Mouse (Mus musculus) MN1 (cell line): ENCODE data around the gene Wdr18.

Experiments
- DNase-seq: peaks from one replicate; pipeline ENCODE4 v3.0.0-alpha.2; 2016; ENCODE audit warnings: low spot score

Wdr18 gene

DNA sequence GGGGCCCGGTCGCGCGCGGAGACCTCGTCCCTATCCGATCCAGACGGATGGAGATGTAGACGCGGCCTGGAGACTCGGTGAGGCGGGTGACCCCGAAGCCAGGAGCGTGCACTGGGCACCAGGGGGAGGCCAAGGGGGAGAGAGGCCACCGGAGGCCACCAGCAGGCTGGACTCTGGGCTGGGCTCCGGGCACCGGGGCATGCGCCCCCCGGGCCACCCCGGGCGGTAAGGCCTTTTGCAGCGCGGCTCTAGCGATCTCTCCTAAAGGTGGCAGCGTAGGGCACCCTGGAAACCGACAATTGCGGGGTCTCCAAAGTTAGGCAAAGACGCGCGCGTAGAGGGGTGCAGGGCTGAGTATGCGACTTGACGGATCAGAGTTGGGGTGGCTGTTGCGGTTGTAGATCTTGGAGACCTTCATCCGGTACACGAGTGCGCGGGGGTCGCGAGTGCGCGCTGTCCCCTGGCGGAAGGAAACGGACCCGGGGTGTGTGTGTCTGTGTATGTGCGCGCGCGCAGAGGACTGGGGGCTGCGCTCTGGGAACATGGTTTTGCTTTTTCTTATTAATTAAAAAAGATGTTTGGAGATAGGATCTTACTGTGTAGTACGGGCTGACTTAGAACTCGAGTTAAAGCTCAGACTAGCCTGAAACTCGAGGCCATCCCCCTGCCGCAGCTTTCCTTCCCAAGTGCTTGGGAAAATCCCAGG lies 32.5 kb upstream of the Wdr18 start:
- DNase-seq, result peak; percentile 68

DNA sequence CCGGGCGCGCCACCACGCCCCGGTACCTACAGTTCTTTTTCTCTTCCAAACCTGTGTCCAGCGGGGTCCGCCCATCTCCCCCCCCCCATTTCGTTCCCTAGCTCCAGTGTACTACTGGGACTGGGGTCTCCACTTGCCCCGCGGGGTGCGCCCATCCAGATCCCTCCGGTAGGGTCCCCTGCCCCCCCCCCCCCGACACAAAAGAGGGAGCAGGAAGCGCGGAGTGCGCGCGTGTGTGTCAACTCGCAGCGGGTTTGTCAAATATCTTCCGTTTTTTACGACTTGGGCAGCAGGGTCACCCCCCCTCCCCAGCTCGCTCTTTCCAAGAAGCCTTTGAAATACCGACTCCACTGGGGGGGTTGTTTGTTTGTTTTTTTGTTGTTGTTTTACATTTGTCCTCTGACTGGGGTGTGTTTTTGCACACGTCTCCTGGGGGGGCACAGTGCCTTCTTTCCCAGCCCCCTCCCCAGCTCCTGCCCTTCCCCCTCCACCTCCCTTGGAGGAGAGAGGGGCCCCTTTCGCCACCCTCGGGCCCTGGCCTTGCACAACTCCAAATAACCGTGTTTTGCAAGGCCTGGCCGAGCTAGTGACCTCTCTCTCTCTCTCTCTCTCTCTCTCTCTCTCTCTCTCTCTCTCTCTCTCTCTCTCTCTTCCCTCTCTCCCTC lies 31.8 kb upstream of the Wdr18 start:
- peak; percentile 70 for DNase-seq

DNA sequence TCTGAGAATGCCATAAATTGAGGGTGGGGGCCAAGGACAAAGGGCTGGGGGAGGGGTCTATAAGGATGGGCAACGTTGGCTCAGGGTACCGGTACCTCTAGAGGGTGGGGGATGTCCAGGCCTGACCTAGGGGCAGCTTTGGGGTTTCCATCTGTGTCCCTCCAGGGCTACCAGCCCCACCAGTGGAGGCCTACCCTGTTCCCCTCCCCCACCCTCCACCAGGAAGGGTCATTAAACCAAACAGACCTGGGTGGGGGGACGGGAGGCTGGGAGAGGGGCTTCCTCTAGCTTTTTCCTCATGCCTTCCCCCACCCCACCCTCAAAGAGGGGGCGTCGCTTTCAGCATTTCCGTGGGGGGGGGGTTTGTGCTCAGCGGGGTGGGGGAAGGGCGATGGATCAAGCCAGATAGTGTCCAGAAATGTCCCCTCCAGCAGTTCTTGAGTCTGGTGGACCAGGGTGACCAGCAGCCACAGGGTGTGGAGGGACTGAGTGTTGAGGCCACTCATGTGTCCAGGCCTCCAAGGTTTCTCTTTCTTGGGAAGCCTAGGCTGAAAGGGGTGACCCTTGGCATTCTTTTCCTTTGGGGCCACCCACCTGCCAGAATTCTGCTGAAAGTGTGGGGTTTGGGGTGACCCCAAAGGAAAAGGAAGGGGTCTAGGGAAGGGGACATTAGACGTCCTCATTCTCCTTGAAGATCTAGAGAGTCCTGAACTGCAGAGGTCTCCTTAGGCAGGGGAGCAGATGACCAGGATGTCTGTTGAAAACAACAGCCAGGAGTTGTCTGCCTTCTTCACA lies 30.8 kb upstream of the Wdr18 start:
- DNase-seq, result no peak

DNA sequence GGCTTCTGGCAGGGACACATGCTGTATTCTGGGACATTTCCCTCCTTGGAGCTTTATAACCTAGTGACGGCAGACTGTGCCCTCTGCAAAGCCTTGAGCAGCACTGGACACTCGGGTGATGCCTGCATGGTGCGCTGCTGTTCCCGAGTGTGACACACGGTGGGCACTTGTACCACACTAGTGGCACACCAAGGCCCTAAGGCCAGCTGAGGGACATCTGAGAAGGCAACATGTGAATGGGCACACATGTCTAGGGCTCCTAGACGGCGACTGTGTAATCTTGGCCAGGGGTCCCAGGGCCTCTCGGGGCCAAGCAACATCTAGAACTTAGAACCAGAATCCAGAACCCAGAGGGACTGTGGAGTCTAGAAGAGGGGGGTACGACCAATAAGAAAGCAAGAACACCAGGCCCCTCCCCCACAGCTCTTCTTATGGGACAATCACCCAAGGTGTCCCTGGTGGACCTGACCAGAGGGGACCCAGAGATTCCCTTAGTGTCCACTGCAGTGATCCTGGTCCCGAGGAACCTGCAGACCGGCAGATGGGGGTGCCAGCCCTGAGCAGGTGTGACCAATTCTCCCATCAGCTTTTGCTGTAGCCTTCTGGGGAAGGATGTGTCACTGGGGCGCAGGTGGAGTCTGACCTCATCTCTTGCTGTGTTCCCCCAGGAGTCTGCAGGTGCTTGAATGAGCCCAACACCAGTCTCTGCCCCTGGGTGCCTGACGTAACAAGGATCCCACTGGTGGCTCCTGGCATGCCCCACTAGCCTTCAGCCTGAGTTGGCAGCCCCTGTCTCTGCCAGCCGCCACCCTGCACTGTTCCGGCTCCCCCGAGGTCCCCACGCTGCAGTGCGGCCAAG lies 29.8 kb upstream of the Wdr18 start:
- no peak for DNase-seq

DNA sequence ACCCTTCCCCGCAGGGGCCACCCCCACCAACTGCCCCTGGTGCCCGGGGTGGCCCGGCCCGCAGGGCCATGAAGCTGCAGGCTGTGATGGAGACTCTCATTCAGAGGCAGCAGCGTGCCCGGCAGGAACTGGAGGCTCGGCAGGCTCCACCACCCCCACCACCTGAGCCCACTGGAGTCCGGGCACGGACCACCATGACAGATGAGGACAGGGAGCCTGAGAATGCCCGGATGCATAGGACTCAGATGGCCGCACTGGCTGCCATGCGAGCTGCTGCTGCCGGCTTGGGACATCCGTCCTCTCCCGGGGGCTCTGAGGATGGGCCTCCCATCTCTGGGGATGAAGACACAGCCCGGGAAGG lies 29.1 kb upstream of the Wdr18 start:
- no peak for DNase-seq

DNA sequence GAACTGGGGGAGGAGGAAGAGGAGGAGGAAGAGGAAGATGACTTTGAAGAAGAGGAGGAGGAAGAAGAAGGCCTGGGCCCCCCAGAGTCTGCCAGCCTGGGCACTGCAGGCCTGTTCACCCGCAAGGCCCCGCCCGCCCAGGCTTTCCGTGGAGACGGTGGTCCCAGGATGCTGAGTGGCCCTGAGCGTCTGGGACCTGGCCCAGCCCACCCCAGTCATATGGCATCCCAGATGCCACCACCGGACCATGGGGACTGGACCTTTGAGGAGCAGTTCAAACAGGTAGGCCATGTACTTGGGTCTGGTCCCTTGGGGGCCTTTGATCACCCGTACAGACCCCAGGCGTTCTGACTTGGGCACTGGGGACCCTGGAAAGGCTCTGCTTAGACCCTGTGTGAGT lies 28.2 kb upstream of the Wdr18 start:
- no peak for DNase-seq

DNA sequence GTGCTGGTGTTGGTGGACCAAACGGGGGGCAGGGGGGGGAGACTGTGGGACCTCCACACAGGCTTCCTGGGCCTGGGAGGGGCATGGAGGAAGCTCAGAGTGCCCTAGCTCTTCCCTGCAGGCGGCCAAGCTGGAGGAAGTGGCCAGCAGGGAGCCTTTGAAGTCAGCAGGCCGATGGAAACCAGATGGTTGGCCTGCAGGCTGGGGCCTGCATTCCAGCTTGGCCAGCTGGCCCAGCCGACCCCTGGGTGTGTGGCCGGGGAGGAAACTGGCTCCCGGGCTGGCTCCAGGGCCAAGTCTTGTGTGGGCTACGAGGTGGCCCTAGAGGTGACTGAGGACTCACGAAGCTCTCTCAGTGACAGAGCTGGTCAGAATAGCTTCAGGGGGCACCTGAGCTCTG lies 27.2 kb upstream of the Wdr18 start:
- peak; percentile 94 for DNase-seq

DNA sequence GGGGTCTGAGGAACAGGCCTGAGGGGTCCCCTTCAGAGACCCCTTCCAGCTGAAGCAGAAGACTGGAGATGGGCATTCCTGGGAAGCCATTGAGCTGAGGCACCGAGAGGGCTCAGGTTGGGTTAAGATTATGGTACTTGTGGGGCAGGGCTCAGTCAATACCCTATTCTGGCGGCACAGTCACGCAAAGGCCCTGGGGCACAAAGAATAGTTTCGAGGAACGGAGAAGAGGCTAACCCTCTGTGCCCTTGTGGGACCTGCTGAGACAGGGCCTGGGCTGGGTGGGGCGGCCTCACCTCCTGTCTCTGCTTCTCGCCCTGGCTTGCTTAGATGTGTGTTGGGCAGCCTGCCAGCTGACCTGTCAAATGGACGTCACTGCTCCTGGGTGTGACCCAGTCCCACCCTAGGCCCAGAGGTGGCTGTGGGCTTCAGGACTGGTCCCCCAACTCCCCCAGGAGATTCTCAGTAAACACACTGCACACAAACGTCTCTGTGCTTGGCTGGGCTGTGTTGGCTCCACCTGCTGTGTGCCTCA lies 26.7 kb upstream of the Wdr18 start:
- DNase-seq, result no peak

DNA sequence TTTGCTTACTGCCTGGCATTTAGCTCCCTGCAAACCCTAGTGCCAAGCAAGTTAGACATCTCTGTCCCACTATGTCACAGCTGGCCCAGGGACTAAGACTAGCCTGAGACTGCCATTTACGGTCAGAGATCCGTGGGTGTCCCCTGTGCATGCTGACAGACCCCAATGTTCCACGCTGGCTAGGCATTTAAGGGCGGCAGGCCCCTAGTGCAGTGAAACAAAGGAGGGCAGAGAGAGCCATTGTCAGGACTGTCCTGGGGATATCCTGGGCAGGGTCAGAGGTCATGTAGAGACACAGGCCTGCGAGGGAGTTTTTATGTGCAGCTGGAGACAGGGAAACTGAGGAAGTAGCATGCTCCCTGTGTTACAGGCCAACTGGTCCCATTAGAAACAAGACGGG lies 26.1 kb upstream of the Wdr18 start:
- DNase-seq, result no peak

DNA sequence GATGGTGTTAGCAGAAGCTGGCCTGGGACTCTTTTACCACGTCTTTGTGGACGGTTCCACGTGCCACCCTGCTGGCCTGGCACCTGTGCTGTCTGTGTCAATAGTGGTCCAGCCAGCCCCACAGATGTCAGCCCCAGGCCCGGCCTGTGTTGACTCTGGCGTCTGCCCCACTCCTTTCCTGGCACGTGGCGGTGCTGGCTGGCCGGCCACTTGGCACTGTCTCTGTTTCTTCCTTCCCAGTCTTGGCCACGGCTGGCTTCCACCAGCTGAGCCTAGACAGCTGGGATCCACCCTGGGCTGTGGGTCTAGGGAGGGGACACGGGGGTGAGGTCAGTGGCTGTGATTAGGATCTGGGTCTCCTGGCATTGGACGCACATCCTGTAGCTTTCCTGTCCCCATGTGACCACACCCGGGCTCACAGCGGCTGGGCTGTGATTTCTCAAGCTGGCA lies 25.7 kb upstream of the Wdr18 start:
- peak; percentile 97 for DNase-seq

DNA sequence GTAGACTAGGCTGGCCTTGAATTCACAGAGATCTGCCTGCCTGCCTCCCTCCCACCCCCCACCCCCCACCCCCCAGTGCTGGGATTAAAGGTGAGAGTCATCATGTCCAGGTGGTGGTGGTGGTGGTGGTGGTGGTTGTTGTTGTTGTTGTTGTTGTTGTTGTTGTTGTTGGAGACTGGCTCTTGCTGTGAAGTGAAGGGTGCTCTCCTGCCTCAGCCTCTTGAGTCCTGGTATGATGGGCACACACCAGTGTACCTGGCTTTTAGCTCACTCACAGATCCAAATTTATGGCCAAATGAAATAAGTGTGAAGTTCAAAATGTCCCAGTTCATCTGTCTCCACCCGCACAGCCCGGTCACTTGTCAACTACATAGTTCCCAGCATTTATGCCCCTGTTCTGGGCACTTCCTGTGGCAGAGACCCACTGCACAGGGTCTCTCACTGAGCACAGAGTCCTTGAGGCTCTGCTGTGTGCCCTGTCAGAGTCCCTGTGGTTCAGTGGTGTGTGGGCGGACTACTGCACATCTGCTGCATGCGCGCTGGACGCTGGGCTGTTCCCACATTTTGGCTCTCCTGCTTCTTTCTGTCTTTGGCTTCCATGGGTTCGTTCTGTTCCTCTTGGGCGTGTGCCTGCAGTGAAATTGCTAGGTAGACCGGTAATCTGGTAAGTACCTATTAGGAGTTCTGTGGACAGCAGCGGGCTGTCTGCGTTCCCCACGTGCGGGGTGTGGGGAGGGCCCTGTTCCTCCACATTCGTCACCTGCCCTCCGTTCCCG lies 25.0 kb upstream of the Wdr18 start:
- DNase-seq, result no peak

DNA sequence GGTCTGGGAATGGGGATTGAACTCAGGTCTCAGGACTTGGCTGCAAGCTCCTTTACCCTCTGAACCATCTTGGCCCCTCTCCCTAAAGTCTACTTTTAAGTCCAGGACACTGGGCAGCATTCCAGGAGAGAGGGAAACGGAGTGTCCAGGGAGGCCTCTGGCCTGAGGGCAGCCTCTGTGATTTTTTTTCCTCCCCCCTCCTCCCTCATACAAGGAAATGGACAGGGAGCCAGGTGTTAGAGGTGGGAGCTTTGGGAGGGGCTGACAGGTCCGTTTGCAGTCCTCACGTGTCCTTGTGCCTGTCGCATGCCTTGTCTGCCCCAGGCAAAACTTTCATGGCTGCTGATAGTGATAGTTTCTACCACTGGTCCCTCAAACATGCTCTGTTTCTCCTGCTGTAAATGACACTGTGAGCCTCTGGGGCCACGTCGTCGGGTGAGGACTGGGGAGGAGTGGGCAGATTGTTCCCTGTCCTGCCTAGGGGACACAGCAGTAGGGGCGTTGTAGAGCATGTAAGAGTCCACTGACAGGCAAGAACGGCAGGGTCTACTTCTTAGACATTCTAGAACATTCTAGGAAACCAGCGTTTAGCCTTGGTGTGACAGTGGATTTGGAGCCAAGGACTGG lies 23.6 kb upstream of the Wdr18 start:
- DNase-seq, result peak; percentile 62

DNA sequence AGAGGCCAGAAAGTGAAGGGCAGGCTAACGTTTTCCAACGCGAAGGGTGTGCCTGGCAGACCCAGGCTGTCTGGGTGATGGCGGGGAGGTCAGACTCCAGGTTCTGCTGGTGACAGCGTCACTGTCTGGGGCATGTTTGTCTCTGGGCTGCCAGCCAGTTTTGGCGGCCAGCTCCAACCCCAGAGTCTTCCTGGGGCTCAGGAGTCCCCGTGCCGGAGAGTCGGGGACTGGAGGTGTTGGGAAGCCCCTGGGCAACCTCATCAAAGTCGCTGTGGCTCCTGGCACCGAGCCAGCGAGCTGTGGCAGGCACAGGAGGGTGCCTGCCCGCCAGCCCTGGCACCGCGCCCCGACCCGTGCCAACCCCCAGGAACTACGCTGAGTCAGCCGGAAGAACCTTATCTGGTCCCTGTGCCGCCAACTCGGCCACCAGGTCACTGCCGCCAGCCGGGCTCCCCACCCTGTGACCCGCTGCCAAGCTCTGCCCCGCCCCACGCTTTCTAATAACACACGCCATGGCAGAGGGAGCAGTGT lies 23.0 kb upstream of the Wdr18 start:
- peak; percentile 87 for DNase-seq

DNA sequence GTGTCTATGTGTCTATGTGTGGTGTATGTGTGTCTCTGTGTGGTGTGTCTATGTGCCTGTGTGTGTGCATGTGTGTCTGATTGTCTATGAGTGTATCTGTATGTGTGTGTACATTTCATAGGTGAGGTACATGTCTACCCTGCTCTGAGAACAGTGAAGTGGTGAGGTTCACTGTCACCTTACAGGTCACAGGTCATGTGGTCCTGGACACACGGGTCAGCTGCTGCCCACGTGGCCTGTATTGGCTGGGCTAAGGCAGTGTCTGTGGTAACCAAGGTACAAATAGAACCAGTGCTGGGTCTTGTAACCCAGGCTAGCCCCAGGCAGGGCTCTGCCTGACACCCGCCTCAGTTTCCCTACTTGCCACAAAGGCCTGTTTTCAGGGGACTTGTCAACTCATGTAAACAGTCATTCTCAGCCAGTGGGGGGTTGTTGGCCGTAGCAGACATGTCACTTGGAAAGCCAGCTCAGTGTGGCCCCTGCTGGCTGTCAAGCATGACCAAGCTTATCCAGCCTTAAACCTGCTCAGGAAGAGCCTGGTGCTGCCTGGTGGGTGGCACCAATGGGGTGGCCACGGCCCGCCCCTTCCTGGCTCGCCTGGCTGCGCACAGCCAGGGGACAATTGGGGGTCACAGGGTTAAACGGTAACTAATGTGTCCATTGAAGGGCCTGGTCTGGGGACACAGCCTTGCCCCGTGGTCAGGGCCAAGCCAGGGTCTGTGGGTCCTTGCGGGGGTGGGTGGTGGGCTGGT lies 22.0 kb upstream of the Wdr18 start:
- DNase-seq, result no peak

DNA sequence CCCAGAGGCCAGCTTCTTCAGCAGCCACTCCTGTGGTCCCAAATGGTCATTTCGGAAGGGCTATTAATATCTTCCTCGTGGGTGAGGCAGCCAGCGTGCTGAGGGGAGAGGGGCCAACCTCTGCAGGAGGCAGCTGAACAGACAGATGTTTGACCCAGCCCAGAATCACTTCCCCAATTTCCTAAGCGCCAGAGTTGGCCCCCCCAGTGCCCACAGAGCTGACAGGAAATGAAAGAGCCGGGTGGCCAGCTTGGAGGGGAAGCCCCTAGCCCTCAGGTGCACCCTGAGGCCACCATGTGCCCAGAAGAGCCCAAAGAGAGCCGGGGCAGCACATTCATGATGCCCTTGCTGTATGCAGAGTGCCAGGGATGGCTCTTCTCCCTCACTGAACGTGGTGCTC lies 19.2 kb upstream of the Wdr18 start:
- DNase-seq, result no peak

DNA sequence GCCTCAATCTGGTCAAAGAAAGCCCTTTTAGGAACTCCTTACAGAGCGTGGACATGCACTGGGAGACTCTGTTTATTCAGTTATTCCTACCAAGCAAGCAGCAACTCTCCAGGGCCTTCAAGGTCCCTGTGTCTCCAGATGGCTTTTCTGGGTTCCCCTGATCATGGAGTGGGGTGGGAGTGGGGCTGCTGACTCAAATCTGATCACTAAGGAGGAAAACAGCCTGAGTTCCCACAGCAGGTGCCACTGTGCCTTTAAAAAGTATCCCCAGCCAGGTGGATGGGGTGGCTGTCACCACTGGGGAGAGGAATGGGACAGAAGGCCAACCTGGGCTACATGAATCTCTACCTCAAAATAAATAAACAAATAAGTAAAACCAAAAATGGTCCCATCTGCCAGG lies 17.0 kb upstream of the Wdr18 start:
- no peak for DNase-seq

DNA sequence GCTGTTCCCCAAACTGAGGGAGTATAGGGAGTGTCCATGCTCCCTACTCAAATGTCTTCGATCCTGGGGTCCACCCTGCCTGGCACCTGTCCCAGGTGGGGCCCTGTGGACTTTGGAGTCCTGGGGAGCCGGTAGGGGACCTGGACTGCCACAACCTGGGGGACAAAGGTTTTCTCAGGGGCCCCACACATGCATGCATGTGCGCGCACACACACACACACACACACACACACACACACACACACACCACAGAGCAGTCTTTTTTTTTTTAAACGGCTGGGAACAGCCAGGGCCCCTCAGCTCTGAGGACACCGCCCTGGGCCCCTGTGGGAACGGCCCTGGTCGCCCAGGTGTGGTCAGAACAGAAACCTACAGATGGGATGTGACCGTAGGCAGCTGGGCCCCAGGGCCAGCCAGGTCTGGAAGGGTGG lies 16.5 kb upstream of the Wdr18 start:
- no peak for DNase-seq

DNA sequence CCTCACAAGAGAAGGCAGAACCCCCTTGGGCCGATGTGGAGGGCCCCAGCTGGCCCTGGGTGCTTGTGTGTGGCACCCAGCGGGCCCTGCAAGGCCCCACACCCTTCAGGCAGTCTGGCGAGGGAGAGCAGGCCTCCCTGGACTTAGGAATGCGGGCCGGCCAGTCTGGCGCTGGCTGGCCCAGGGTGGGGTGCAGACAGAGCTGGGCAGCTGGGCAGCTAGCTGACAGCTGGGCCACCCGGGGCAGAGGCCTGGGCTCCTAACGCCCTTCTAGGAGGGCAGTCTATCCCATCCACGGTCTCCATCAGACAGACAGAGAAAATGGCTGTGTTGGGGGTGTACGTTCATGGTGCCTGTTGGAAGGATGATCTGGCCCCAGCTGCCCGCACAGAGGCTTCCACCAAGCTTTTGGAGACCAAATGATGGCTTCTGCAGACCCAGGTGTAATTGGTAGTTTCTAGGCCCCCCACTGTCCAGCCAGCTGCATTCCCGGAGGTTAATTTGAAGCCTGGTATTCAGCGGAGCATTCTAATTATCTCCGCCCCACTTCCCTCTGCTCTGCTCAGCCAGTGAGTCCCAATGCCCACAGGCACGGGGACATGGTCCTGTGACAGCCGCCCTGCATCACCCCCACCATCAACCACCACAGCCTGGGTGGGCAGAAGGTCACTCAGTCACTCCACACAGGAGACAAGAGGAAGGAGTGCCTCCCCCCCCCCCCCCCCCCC lies 14.3 kb upstream of the Wdr18 start:
- peak; percentile 73 for DNase-seq

DNA sequence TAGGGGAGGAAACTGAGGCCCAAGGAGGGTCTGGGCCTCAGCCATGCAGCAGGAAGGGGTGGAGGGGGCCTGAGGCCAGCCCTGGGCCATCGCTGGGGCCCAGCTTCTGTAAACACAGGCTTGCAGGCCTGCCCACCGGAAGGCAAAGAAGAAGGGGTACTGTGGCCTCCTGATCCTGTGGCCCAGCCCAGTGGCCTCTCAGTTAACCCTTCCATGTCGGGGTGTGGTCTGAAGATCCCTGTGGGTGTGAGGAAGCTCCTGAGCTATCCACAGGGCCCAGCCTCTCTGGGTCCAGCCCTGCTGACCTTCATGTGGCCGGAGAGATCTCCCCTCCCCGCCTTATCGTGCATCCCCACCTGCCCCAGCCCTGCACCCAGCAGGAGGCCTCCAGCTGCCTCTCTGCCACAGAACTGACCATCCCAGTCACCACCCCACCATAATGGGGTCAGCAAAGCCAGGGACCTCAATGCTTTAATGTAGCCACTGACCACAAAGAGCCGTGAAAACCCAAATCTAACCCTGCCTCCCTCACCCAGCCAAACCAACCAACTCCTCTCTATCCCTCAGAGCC lies 13.1 kb upstream of the Wdr18 start:
- no peak for DNase-seq
